Mouse (Mus musculus) megakaryocyte-erythroid progenitor cell, adult 5-6 weeks (primary cell): ENCODE results near the gene Ola1. TPM values are rescaled to one million over a fixed set of nuclear protein-coding genes. Genes with fewer than 3 reads are reported as not detected.
A peak's percentile ranks its signal among the peaks of the same experiment; 100 is the strongest.

Experiments used
- ATAC-seq: replicated peaks from 2 replicates; pipeline ENCODE4 v1.8.0; 2016; ENCODE audit warnings: mild to moderate bottlenecking, inconsistent platforms; ENCODE audit not compliant: severe bottlenecking, poor library complexity, low FRiP score, low TSS enrichment
- total RNA-seq, 2 experiments: library from RNA; stranded (forward) in 1 of 2; stranded (reverse) in 1 of 2; fragments of 200-1000, 215-1000 nt in 1 of 2; fragments of >200 nt in 1 of 2; fragmentation: Nextera tagmentation in 1 of 2; gene quantifications; 2 replicates each; pipeline ENCODE4 v1.2.3; 2014 to 2017

Ola1 gene
- 97.4 and 126 TPM in 2 replicates for total RNA-seq (2014; fragmentation: Nextera tagmentation)
- 149 and 159 TPM in 2 replicates for total RNA-seq (2017)

DNA sequence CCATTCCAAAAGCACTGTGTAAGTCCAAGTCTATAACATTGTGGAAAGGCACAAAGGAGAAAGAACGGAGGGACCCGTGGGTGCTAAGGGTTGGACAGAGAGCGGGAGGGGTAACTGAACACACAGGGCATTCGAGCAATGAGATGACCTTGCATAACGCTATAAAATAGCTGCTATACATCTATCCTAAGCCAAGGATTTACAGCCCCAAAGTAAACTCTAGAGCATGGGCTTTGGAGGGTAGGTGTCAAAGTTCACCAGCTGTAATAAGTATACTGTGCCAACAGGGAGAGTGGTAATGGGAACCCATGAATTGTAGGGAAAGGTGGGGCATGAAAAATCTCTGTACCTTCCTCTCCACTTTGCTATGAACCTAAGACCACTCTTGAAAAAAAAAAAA, at the start of gene Ola1:
Ola1 (minus strand) TSS at position 12 of the 400 bp plus-strand sequence.
- ATAC-seq = no peak

DNA sequence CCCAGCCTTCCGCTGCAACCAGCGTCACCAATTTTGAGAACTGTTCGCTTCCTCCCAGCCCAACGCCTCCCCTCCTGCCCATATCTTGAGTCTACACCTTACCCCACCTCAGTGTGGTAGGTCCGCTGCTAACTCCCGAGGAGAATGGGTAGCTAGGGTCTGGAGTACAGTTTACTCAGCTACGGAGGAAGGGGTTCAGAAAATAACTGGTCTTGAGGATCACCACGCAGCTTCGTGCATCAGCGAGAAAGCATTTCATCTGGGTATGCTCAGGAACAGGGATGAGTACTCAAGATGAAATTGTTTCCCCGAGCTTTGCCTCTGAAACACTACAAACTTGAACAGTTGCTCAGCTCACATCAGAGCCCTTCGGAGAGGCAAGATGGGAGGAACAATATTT, 49.6 kb upstream of the Ola1 start:
- no peak for ATAC-seq

GRCm38 (mm10) chr2:73267818-73268217, 49.1 kb upstream of the Ola1 start:
- ATAC-seq = no peak

GRCm38 (mm10) chr2:73267231-73267630, 48.5 kb upstream of the Ola1 start:
- no peak for ATAC-seq

- ATAC-seq = no peak
Measured at GRCm38 (mm10) chr2:73266623-73267022, 47.9 kb upstream of the Ola1 start.

DNA sequence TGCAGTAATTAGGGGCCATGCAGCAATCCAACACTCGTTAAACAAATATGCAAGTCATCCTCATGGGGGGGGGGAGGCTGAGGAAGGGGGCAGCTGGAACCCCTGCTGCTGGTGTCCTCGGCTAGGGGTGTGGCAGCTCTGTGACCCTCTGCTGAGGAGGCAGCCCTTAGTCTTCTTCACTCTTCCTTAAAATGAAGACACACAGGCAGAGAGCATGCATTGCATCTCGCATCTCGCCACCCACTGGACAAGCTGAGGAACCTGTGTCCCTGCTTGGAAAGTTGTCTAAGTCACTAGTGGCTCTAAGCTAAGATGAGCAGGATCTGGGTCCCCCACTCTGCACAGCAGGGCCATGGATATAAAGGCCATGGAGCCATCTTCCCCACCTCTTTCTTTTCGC, 47.3 kb upstream of the Ola1 start:
- 0 out of 2 replicates have a peak, but pooled peaks have one; percentile 19 for ATAC-seq

DNA sequence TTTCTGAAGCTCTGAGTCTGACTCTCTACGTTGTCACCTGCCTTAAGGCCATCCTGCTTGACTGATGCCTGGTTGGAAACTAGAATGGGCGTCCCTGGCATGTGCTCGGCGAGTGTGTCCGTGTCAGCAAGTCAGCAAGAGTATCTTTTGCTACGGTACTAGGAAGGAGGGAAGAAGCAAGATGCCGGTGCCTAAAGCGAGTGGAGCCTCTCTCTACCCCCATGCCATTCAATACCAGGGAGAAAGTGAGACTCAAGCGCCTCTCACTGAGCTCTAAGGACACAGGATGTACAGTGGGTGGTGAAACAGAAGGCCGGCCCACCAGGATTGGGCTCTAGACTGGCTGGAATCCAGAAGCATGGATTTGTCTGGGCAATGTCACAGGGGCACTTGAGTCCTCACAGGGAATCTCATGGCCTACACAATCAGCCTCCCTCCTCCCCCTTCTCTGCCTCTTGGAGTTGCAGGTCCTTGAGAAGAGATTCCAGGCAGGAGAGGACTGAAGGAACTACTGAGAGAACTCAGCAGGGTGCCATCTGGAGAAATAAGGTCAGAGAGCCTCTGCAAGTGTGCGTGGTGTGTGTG, 46.0 kb upstream of the Ola1 start:
- no peak for ATAC-seq

DNA sequence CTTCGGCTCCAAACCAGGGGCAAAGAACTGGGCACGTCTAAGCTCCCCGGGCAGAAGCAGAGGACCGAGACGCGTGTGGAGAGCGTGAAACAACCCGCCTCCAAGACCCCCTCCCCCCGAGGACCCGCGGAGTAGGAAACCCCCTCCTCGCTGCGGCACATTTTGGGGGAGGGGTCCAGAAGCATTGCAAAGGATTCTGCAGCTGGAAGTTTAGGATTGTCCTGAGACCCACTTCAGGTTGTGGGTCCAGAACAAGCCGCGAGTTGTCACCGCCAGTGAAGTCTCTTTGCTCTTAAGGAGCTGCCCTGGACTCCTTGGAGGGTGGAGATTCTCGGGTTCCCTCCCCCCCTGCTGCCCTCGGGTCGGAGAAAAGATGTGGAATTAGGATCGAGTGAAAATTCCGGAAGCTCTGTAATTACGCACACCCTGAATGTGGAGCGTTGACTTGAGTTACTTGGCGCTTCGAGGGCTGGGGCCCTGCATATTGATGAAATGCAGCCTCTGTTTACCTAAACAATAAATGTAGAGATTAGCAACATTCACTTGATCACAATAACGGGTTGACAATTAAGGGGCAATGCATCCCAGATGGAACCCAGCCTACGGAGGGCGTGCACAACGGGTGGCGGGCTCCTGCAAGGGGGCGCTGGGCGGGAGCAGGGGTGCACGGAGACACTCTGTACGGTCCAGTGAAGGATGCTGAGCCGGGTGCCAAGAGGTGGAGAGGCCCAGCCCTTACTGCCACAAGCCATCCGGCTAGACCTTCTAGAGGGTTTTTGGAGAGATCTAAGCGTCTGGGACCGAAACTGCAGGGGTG, 45.3 kb upstream of the Ola1 start:
- ATAC-seq = no peak

DNA sequence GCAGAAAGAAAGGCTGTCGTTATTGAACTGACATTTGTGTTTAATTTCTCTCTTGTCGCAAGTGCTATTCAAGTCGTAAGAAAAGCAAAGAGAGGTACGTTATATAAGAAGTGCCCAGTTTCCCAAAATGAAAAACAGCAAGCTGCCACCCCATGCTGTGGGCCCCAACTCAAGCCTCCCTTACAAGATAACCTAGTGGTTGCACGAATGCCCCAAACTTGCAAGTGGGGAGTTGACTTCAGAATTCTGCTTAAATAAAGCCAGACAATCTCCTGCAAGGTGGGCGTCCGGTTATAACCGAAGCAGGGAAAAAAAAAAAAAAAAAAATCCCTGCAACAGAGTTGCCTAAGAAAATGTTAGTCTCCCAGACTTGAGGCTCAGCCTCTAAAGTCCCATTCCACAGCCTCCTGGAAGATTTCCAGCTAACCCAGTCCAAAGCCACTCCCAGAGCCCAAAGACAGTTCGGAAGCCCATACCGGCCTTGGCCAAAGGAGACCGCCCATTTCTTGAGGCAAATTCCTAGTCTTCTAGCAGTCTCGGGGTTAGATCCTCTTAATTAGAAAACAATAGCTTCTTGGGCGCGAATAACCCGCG, 44.5 kb upstream of the Ola1 start:
- ATAC-seq = no peak

GRCm38 (mm10) chr2:73248701-73249100, 30.0 kb upstream of the Ola1 start:
- ATAC-seq = no peak

DNA sequence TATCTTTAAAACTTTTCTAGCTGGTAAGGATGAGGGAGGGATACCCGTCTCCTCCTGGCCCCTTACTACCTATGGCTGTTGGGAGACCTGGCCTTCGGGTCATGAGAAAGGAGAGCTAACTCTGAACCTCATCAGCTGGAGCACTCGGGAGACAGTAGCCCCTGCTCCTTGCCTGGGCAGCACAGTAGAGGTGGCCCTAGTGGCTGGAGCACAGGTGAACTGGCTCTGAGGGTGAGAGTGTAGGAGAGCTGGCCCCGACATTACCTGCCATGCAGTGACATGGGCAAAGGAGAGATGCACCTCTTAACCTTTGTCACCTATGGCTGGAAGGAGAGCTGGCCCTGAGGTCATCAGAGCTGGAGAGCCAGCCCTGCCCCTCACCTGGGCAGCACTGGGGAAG, 22.6 kb upstream of the Ola1 start:
- no peak for ATAC-seq

- ATAC-seq = no peak
Measured at GRCm38 (mm10) chr2:73231081-73231480, 12.4 kb upstream of the Ola1 start.

DNA sequence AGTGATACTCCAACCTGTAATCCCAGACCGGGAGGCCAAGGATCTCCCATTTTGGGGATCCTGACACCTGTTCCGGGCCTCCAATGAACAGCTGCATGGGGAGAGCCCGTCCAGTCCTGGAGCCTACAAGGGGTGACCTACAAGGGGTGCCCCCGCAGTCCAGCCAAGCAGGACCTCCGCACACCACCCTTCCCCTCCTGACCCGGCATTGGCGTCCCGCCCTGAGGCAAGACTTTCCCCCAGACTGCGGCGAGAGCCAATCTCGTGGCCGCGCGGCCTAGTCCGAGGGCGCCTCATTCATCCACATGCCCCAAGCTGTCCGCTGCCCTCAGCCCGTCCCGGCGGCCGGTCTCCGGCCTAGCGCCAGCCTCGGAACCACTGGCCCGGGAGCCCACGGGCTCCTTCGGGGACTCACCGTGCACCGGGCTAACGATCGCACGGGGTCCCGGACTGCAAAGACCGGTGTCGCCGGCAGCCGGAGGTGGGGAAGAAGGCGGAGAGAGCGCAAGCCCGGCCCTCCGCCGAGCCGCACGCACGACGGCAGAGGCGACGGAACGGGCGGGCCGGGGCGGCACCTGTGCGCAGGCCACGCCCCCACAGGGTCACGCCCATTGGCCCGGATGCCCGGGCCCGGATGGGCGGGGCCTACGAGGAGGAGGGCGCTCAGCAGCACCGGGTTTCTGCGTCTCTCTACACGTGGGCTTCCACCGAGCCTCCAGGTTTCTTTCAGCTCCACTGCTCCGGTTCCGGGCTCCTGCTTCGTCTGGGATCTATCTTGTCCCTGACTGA, 4.7 kb downstream of the Ola1 start:
- peak; percentile 97 for ATAC-seq

DNA sequence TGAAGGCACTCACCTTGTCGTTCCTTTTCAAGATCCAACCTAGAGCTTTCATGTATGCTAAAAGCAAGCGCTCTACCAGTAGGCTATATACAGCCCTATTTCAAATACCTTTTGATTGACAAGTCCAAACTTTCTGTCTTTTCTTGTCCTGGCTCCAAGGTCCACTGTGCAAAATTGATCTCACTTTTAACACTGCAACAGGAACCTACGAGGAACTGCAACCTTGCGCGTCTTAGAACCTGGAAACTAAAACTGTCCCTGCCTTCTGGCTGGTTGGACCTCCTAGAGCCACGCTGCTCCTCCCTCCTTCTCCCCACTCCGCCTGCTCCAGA, 5.2 kb downstream of the Ola1 start:
- no peak; the same call in 1 of the 2 replicates for ATAC-seq

DNA sequence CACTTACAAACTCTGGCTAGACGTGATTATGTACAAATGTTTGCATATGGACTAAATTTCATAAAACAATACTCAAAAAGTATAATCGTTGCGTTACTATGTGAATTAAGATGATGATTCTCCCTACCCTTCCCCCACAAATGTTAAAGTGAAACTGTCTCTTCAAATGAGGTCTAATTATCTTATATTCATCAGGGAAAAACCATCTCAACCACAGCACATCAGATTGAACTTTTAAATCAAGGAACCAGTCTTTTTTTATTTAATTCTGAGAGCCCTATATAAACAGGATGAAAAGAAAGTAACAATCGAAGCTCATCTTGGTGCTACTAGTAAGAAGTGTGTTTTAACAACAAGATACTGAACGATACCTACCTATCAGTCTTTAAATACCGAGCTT, 14.4 kb downstream of the Ola1 start:
- ATAC-seq = no peak

GRCm38 (mm10) chr2:73188488-73188887, 30.2 kb downstream of the Ola1 start:
- ATAC-seq = no peak

DNA sequence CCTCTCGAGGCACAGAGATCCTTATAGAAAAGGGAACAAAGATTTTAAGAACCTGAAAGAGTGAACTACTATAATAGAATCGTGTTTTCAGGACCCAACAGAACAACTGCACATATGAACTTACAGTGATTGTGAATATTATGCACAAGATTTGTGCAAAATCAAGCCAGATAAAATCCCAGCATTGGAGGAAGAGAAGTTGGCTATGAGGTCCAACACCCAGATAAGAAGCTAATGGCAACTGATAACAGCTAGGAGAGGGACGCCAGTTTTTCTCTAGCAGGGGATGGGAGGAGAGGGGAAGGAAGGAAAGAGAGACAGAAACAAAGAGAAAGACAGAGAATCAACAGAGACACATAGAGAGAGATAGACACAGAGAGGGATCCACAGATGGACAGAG, 33.5 kb downstream of the Ola1 start:
- ATAC-seq = no peak

GRCm38 (mm10) chr2:73169496-73169895, 49.2 kb downstream of the Ola1 start:
- no peak for ATAC-seq

GRCm38 (mm10) chr2:73167126-73167525, 51.6 kb downstream of the Ola1 start:
- ATAC-seq = peak; percentile 94

GRCm38 (mm10) chr2:73164666-73165065, 54.1 kb downstream of the Ola1 start:
- ATAC-seq = no peak
